Mouse (Mus musculus) small intestine, adult 2 months (tissue): ENCODE measurements around the gene Cdh5.

Experiments
- CTCF ChIP-seq: fragments of 200-500 bp; IDR thresholded peaks from 2 replicates; pipeline ENCODE4 v1.5.1; 2012; ENCODE audit warnings: low read depth, mild to moderate bottlenecking, control low read depth, inconsistent platforms, low read length, moderate library complexity, mixed read lengths; ENCODE audit not compliant: insufficient replicate concordance, insufficient read length; ENCODE audit errors: extremely low read depth
- POLR2A ChIP-seq: fragments of 200-500 bp; IDR thresholded peaks from 2 replicates; pipeline ENCODE4 v1.6.1; 2012; ENCODE audit warnings: low read depth, mild to moderate bottlenecking, control low read depth, inconsistent platforms, low read length, moderate library complexity

DNA sequence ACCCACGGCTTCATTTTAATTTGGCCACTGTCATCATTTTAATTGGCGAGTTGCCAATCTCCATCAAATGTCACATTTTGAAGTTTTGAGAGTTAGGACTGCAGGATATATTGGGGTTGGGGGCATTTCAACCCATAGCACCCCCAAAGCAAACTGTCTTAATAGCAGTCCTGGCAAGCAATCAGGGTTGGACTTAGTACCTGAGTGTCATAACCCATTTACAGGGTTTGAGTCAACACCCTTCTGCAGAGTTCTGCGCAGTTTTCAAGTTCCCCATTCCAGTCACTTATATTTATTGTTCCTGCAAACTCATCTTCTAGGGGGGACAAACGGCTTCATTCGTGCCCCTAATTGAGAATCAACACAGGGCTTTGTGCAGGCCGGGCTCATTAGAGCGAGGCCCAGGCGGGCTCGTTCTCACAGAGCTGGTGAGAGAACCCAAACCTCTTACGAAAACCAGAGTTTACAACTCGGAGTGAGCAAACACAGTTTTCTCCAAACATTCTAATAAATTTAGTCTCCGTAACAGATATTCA lies 34.0 kb upstream of the Cdh5 start:
- no peak for TF ChIP-seq POLR2A
- no peak for TF ChIP-seq CTCF
